Mouse (Mus musculus): ENCODE measurements around the gene Tacc3. TPM values are rescaled to one million over a fixed set of nuclear protein-coding genes. Genes with fewer than 3 reads are reported as not detected.

Tacc3 gene
- 1 to 10 TPM; 5.3 to 7.2 TPM for total RNA-seq (2021)
- long read RNA-seq, experiment 1, partial matches to known transcripts, result 0 of 6 reads
- long read RNA-seq, experiment 1, other reads (novel, unspliced or antisense), result 4 of 6 reads
- long read RNA-seq, experiment 2, partial matches to known transcripts, result 1 of 4 reads
- long read RNA-seq, experiment 2, other reads (novel, unspliced or antisense), result 3 of 4 reads

DNA sequence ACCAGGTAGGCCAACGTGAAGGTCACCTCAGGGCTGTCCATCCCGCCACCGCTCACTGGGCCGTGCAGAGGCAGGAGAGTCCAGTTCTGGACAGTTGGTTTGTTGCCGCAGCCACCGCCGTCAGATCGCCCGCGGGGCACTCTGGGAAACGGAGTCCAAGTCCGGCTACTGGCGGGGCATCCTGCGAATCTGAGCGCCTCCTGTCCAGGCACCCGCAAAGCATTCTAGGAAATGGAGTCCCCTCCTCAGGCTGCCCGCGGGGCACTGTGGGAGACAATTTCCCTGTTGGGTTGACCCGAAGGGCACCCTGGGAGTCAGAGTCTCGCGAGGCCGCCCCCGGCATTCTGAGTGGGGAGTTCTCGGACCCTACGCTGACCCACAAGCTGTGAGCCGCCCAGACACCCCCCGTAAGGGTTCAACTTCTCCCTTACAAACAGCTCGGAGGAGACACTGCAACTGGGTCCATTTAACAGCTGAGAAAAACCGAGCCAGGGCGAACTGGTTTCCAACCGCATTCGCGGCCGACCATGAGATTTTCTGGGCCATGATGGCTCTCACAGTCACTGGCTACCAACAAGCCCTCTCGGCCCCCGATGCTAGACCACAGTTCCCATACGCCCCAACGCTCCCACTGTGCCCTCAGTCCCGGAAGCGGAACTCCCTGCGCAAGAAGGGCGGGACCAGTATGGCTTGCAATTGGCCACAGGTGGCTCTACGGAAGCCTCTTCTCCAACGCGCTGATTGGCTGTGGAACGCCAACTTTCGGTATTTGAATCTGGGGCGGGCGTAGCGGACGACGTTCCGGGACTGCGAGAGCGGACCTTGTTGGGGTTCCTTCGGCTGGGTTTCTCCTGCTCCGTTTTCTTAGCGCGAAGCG lies at the start of gene Tacc3, which contains the start of gene Tmem129:
TSS of gene Tacc3 (plus strand) at position 342 of the 877 bp plus-strand sequence.
TSS of gene Tmem129 (minus strand) at position 630 of the 877 bp plus-strand sequence.
- Histone ChIP-seq H3K4me3 (peak within 1 kb of the TSS; percentile 65), H3K27ac (peak within 1 kb of the TSS; percentile 100)
- TF ChIP-seq CTCF (IDR thresholded peaks at IDR 0.05), result no peak; the same call in 1 of the 2 replicates
- intact Hi-C loops (cut with DNase I), result loop anchor here (1.0 to 10.0 kb wide), 4 partner anchors 125 to 383 kb away; partner anchors contain the start of genes Ctbp1, Letm1, Nsd2 and Uvssa
- peak; percentile 97 to 98 for DNase-seq (ENCODE audit: extremely low spot score in 1 of 2, low spot score in 2 of 2)

DNA sequence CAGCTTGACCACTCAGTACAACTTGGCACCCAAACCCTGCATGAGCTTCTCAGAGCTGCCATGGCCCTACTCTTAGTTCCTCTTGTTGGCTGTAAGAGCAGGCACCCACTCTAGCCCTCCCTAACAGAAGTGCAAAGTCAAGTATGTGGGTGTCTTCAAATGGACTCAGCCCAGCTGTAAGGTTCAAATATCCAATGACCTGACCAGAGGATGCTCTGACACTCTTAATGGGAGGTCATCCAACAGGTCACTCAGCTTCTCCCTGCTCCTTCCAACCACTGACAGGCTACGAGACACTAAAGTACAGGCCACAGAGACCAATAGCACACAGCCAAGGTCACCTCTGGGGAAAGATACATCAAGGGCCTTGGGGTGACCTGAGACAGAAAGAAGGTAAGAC lies 48.7 kb upstream of the Tacc3 start:
- Histone ChIP-seq H3K27ac (no peak overlapping the region), H3K4me3 (no peak overlapping the region)
- DNase-seq (ENCODE audit: extremely low spot score in 1 of 2, low spot score in 2 of 2), result no peak
- intact Hi-C loops (cut with DNase I), result no loop called here
- no peak for TF ChIP-seq CTCF (IDR thresholded peaks at IDR 0.05)

DNA sequence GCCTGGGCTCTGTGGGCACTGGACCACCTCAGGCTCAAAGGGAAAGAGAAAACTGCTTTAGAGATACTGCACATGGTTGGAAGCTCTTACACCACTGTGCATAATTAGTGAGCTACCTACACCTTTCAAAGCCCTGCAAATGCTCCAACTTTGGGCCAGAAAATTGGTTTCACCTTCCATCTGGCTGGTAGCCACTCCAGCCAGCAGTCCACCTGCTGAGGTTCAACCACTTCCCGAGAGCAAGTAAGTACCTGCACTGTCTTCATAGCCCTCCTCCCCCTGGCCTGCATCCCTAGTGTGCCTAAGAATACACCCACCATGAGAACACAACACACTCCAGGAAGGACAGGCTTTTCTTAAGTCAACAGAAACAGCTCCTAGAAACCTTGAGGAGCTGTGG lies 46.1 kb upstream of the Tacc3 start:
- intact Hi-C loops (cut with DNase I), result no loop called here
- Histone ChIP-seq H3K27ac (no peak overlapping the region), H3K4me3 (no peak overlapping the region)
- TF ChIP-seq CTCF (IDR thresholded peaks at IDR 0.05), result no peak
- DNase-seq (ENCODE audit: extremely low spot score in 1 of 2, low spot score in 2 of 2), result no peak

DNA sequence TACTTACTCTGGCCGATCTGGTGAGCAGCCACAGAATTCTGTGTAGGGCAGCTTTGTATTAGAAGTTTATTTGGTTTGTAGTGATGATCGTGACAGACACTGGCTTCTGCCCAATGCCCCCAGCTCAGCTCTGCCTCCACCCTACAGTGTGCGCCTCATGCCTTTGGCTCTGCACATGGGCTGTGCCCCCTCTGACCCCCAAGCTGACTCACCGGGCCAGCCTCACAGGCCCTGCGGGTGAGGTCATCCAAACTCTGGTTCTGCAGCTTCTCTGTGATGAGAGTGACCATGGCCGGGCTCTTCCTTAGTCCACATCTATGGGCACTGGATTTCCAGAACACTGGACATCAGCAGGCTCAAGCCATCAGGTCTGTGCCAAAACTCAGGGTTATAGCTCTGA lies 43.5 kb upstream of the Tacc3 start:
- TF ChIP-seq CTCF (IDR thresholded peaks at IDR 0.05), result no peak
- intact Hi-C loops (cut with DNase I), result no loop called here
- H3K4me3 ChIP-seq, result no peak overlapping the region
- no peak overlapping the region for H3K27ac ChIP-seq
- no peak for DNase-seq (ENCODE audit: extremely low spot score in 1 of 2, low spot score in 2 of 2)

DNA sequence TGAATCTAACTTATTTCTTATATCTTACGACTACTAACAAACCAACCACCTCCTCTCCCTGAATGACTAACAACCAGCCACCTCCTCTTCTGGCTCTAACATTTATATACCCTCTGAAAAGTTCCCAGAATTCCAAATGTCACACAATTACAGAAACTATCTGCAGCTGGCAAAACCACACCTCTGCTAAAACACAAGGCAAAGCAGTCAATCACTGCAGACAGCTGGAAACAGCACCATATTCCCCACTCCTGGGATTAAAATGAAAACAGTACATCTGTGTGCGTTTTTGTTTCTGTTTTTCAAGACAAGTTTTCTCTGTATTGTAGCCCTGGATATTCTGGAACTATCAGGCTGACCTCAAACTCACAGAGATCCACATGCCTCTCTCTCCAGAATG lies 35.3 kb upstream of the Tacc3 start:
- no peak for DNase-seq (ENCODE audit: extremely low spot score in 1 of 2, low spot score in 2 of 2)
- Histone ChIP-seq H3K27ac (no peak overlapping the region), H3K4me3 (no peak overlapping the region)
- intact Hi-C loops (cut with DNase I), result no loop called here
- no peak for TF ChIP-seq CTCF (IDR thresholded peaks at IDR 0.05)

DNA sequence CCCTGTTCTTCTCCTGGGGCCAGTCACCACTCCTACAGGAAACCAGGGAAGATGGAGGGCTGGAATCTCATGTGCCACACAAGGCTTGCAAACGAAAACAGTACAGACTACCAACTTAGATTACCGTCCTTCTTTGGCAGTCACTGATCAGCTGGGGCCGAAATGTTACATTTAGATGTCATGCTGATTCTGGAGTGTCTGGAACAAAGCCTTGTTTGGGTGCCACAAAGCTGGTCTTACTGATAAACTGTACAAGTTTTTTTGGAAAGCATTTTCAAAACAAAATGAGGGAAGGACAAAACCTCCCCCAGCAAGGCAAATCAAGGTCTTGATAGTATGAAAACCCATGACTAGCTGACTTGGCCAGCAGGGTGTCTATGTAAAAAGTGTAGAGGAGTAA lies 34.2 kb upstream of the Tacc3 start:
- DNase-seq (ENCODE audit: extremely low spot score in 1 of 2, low spot score in 2 of 2), result no peak
- TF ChIP-seq CTCF (IDR thresholded peaks at IDR 0.05), result no peak
- no peak overlapping the region for H3K4me3 ChIP-seq
- intact Hi-C loops (cut with DNase I), result no loop called here
- no peak overlapping the region for H3K27ac ChIP-seq

DNA sequence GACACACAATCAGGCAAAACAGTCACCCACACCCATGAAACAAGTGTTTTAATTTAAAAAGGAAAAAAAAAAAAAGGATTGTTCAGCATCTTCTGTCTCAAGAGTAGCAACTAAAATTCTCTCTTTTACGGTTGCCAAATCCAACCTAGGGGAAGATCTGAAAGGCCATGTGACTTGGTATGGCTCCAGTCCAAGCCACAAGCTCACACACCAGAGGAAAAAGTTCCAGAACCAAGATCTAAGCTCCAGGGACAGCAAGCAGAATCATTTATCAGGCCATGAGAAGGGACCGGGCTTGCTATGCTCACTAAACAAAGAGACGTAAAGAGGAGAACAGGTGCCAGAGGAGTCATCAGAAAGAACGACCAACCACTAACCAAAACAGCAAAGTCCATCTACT lies 30.0 kb upstream of the Tacc3 start:
- no peak overlapping the region for H3K27ac ChIP-seq
- peak overlapping the region; percentile 92; the same call in 1 of the 2 replicates for H3K4me3 ChIP-seq
- DNase-seq (ENCODE audit: extremely low spot score in 1 of 2, low spot score in 2 of 2), result no peak
- no peak for TF ChIP-seq CTCF (IDR thresholded peaks at IDR 0.05)
- intact Hi-C loops (cut with DNase I), result no loop called here

DNA sequence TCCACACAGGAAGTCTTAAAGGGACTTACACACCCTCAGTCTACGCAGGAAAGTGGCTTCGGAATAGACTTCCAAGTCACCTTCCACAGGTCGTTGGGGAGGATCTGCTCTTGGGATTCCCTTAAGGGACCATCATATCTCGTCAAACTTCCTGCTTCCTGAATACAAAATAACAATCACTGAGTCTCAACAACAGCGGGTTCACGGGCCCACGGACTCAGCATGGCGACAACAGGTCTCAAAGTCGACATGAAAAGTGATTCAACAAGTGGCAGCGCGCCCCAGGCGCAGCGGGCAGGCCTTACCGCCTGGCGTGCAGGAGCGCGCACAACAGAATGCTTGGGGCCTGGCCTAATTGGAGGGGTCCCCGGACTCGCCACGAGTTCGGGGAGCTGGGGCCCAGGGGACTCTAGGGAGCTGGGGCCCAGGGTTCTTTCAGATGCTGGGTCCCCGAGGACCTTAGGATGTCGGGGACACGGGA lies 29.1 kb upstream of the Tacc3 start:
- DNase-seq (ENCODE audit: extremely low spot score in 1 of 2, low spot score in 2 of 2), result no peak
- TF ChIP-seq CTCF (IDR thresholded peaks at IDR 0.05), result no peak
- H3K4me3 ChIP-seq, result peak overlapping the region; percentile 92
- H3K27ac ChIP-seq, result peak overlapping the region; percentile 85
- intact Hi-C loops (cut with DNase I), result loop anchor here (1.0 kb wide), 1 partner anchor 12 kb away; no protein-coding TSS in a partner anchor

DNA sequence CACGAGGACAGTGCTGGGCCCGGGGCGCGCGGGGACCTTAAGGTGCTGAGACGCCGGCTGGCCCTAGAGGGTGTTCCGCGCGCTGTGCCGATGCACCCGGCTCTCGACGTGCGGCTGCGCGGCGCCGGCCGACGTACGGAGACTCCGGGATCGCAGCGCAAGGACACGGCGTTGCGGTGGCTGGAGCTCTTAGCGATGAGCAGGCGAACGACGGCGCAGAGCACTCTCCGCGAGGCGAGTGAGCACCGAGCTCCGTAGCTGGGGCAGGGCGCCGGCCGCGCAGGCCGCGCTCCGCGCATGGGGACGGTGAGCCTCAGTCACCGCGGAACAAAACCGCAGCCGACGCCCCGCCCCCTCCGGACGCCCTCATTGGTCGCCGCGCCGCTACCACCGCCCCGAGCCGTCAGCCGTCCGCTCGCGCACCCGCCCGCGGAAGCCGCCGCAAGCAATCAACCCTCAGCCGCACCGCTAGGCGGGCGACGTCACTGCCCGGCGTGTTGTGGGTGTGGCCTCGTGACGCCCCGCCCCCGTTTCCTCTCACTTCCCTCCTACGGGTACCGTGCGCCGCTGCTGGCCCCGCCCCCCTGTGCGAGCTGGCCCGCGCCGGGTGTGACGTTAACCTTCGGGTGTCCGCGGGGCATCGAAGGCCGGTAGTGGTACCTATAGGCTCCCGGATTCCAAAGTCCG lies 28.5 kb upstream of the Tacc3 start, which contains the start of the genes Fam53a and Gm9903:
TSS of gene Fam53a (minus strand) at position 335 of the 687 bp plus-strand sequence.
TSS of gene Gm9903 (plus strand) at position 625 of the 687 bp plus-strand sequence.
- Histone ChIP-seq H3K4me3 (peak within 1 kb of the TSS; percentile 92), H3K27ac (peak within 1 kb of the TSS; percentile 85)
- intact Hi-C loops (cut with DNase I), result loop anchor here (1.0 kb wide), 1 partner anchor 12 kb away; no protein-coding TSS in a partner anchor
- DNase-seq (ENCODE audit: extremely low spot score in 1 of 2, low spot score in 2 of 2), result peak; percentile 100
- TF ChIP-seq CTCF (IDR thresholded peaks at IDR 0.05), result peak; percentile 24

DNA sequence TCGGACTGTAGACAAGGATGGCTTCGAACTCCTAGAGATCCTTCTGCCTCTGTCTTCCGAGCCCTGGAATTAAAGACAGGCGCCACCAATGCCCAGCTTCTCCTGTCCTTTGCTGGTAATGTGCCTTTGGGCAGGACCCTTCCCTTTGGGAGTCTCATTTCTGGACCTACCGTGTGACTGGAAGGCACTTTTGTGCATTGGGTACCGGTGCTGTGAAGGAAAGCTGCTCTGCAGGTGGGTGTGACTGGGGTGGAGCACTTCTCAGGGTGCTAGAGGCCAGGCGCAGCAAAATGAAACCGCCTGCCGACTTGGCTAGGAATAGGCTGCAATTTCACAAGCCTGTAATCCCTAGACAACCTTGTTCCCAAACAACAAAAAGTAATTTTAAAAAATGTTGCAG lies 27.9 kb upstream of the Tacc3 start:
- DNase-seq (ENCODE audit: extremely low spot score in 1 of 2, low spot score in 2 of 2), result peak in 1 of 2 experiments; percentile 36
- intact Hi-C loops (cut with DNase I), result no loop called here
- H3K4me3 ChIP-seq, result peak overlapping the region; percentile 92
- no peak for TF ChIP-seq CTCF (IDR thresholded peaks at IDR 0.05)
- H3K27ac ChIP-seq, result peak overlapping the region; percentile 81

DNA sequence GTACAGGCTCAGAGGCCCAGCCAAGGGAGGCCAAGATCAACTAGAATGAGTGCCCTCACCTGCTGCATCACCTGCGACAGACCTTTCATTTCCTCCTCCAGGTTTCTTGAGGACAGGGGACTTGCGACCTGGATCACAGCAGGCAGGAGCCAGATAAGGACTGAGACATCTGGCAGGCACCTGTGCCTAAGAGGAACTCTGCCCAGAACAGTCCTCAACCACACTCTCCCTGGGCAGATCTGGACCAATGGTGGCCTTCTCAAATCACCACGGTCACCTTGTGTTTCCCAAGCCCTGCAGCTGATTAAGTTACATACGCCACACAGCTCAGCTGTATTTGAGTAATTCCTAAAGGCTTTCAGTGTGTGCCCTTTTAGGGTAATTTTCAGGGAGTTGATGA lies 27.3 kb upstream of the Tacc3 start:
- Histone ChIP-seq H3K27ac (peak overlapping the region; percentile 81; the same call in 1 of the 2 replicates), H3K4me3 (peak overlapping the region; percentile 92; the same call in 1 of the 2 replicates)
- intact Hi-C loops (cut with DNase I), result no loop called here
- DNase-seq (ENCODE audit: extremely low spot score in 1 of 2, low spot score in 2 of 2), result no peak
- no peak for TF ChIP-seq CTCF (IDR thresholded peaks at IDR 0.05)

Data from left cerebral cortex, adult 2 months (tissue).